Mouse (Mus musculus): ENCODE results near the gene 2610528J11Rik. TPM values are rescaled to one million over a fixed set of nuclear protein-coding genes. Genes with fewer than 3 reads are reported as not detected.
"Not testable (repeated sequence)": the region's sequence is repeated elsewhere in the genome, so short reads cannot be mapped to it uniquely, and the experiment has no call there.

2610528J11Rik gene
- polyA plus RNA-seq (2012; rRNA removed), result 0.27 and 0.29 TPM in 2 replicates

GRCm38 (mm10) chr4:118526408-118527334 lies at the start of gene 2610528J11Rik:
TSS of gene 2610528J11Rik (plus strand) at chr4:118526999.
- no peak for DNase-seq (ENCODE audit: low read depth)

GRCm38 (mm10) chr4:118489717-118490132 lies 37.1 kb upstream of the 2610528J11Rik start, which contains the start of gene Tie1:
TSS of gene Tie1 (minus strand) at chr4:118490061.
- DNase-seq (ENCODE audit: low read depth), result peak; percentile 13
- no peak for TF ChIP-seq CTCF (IDR thresholded peaks at IDR 0.05; ENCODE audit: borderline replicate concordance, extremely low read depth, insufficient read depth, insufficient read length)
- TF ChIP-seq POLR2A (IDR thresholded peaks at IDR 0.05; ENCODE audit: borderline replicate concordance, extremely low read depth, insufficient read depth, insufficient read length, poor library complexity, severe bottlenecking), result no peak

More at GRCm38 (mm10) chr4:118526408-118527334, at the start of gene 2610528J11Rik:
- TF ChIP-seq CTCF (IDR thresholded peaks at IDR 0.05; ENCODE audit: borderline replicate concordance, extremely low read depth, insufficient read depth, insufficient read length) (no peak), POLR2A (IDR thresholded peaks at IDR 0.05; ENCODE audit: borderline replicate concordance, extremely low read depth, insufficient read depth, insufficient read length, poor library complexity, severe bottlenecking) (no peak)

- TF ChIP-seq POLR2A (IDR thresholded peaks at IDR 0.05; ENCODE audit: borderline replicate concordance, extremely low read depth, insufficient read depth, insufficient read length, poor library complexity, severe bottlenecking) (no peak), CTCF (IDR thresholded peaks at IDR 0.05; ENCODE audit: borderline replicate concordance, extremely low read depth, insufficient read depth, insufficient read length) (no peak)
These were observed 36.3 kb upstream of the 2610528J11Rik start for GRCm38 (mm10) chr4:118490461-118490860.

GRCm38 (mm10) chr4:118500171-118500724 lies 26.6 kb upstream of the 2610528J11Rik start:
- DNase-seq (ENCODE audit: low read depth), result no peak
- no peak for TF ChIP-seq POLR2A (IDR thresholded peaks at IDR 0.05; ENCODE audit: borderline replicate concordance, extremely low read depth, insufficient read depth, insufficient read length, poor library complexity, severe bottlenecking)
- TF ChIP-seq CTCF (IDR thresholded peaks at IDR 0.05; ENCODE audit: borderline replicate concordance, extremely low read depth, insufficient read depth, insufficient read length), result no peak

More at GRCm38 (mm10) chr4:118490461-118490860, 36.3 kb upstream of the 2610528J11Rik start:
- no peak for DNase-seq (ENCODE audit: low read depth)

GRCm38 (mm10) chr4:118500792-118501191 lies 26.0 kb upstream of the 2610528J11Rik start:
- no peak for DNase-seq (ENCODE audit: low read depth)
- no peak for TF ChIP-seq CTCF (IDR thresholded peaks at IDR 0.05; ENCODE audit: borderline replicate concordance, extremely low read depth, insufficient read depth, insufficient read length)
- no peak for TF ChIP-seq POLR2A (IDR thresholded peaks at IDR 0.05; ENCODE audit: borderline replicate concordance, extremely low read depth, insufficient read depth, insufficient read length, poor library complexity, severe bottlenecking)

- DNase-seq (ENCODE audit: low read depth), result no peak
- TF ChIP-seq POLR2A (IDR thresholded peaks at IDR 0.05; ENCODE audit: borderline replicate concordance, extremely low read depth, insufficient read depth, insufficient read length, poor library complexity, severe bottlenecking), result no peak
- no peak for TF ChIP-seq CTCF (IDR thresholded peaks at IDR 0.05; ENCODE audit: borderline replicate concordance, extremely low read depth, insufficient read depth, insufficient read length)
These were observed 21.2 kb upstream of the 2610528J11Rik start for GRCm38 (mm10) chr4:118505551-118505950.

GRCm38 (mm10) chr4:118507171-118507570 lies 19.6 kb upstream of the 2610528J11Rik start:
- not testable (repeated sequence) for DNase-seq (ENCODE audit: low read depth)

GRCm38 (mm10) chr4:118509050-118509449 lies 17.7 kb upstream of the 2610528J11Rik start:
- DNase-seq (ENCODE audit: low read depth), result peak; percentile 39
- no peak for TF ChIP-seq CTCF (IDR thresholded peaks at IDR 0.05; ENCODE audit: borderline replicate concordance, extremely low read depth, insufficient read depth, insufficient read length)
- TF ChIP-seq POLR2A (IDR thresholded peaks at IDR 0.05; ENCODE audit: borderline replicate concordance, extremely low read depth, insufficient read depth, insufficient read length, poor library complexity, severe bottlenecking), result no peak

GRCm38 (mm10) chr4:118516699-118517496 lies 9.9 kb upstream of the 2610528J11Rik start:
- DNase-seq (ENCODE audit: low read depth), result peak; percentile 23
- TF ChIP-seq CTCF (IDR thresholded peaks at IDR 0.05; ENCODE audit: borderline replicate concordance, extremely low read depth, insufficient read depth, insufficient read length) (no peak), POLR2A (IDR thresholded peaks at IDR 0.05; ENCODE audit: borderline replicate concordance, extremely low read depth, insufficient read depth, insufficient read length, poor library complexity, severe bottlenecking) (no peak)

GRCm38 (mm10) chr4:118517497-118518146 lies 9.2 kb upstream of the 2610528J11Rik start:
- TF ChIP-seq CTCF (IDR thresholded peaks at IDR 0.05; ENCODE audit: borderline replicate concordance, extremely low read depth, insufficient read depth, insufficient read length), result no peak
- no peak for TF ChIP-seq POLR2A (IDR thresholded peaks at IDR 0.05; ENCODE audit: borderline replicate concordance, extremely low read depth, insufficient read depth, insufficient read length, poor library complexity, severe bottlenecking)
- DNase-seq (ENCODE audit: low read depth), result no peak

Data from brain, embryonic 14.5 days (tissue).